Mouse (Mus musculus): ENCODE results near the gene Tmem8.

DNA sequence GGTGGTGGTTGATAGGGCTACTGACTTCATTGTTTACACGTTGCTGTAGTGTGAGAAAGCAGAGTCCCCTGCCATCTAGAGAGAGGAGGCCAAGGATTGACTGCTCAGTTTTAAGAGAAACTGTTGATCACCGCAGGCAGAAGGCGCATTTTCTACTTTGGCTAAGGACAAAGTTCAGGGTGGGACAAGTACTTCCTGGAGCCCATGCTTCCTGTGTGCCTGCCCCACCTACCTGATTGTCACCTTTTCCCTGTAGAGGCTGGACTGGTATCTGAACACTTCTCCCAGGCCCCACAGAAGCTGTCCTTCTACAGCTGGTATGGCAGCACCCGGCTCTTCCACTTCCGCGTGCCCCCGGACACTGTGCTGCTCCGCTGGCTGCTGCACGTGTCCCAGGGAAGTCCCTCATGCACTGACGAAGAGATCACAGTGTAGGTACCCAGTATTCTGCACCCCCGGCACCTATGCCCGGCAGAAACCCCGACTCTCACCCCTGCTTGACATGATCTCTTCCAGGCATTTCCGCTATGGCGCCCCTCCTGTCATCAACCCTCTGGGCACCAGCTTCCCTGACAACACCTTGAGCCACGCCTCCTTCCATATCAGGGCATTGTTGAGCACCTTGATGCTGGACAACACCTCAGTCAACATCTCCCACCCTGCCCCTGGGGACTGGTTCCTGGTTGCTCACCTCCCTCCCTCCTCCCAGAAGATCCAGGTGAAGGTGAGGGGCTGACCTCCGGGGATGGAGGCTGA is 3.6 kb downstream of the Tmem8 start:
- TF ChIP-seq CTCF (IDR thresholded peaks at IDR 0.05; ENCODE audit: low read depth, low read length) (no peak), POLR2A (IDR thresholded peaks at IDR 0.05; ENCODE audit: extremely low read depth, insufficient read depth, low read length) (no peak)
